Mouse (Mus musculus) embryonic facial prominence, embryonic 14.5 days (tissue): ENCODE data around the gene Piezo1. TPM values are rescaled to one million over a fixed set of nuclear protein-coding genes. Genes with fewer than 3 reads are reported as not detected.

ENCODE experiments used
- ATAC-seq: fragments of 200-750 bp; cut with Nextera tagmentation; 2 replicates; pipeline ENCODE4 v1.8.0; 2017; ENCODE audit warnings: low read depth, moderate number of reproducible peaks, moderate TSS enrichment
- DNase-seq: peaks from one replicate; pipeline ENCODE4 v3.0.0-alpha.2; 2015; ENCODE audit warnings: low spot score
- H3K27ac ChIP-seq: fragments of 300-500 bp; sonication (generic); replicated peaks from 2 replicates; pipeline ENCODE4 v1.5.1; 2014; ENCODE audit warnings: low read depth, mild to moderate bottlenecking, low read length, moderate library complexity
- H3K27me3 ChIP-seq: fragments of 300-500 bp; sonication (generic); replicated peaks from 2 replicates; pipeline ENCODE4 v1.6.1; 2014; ENCODE audit warnings: low read length; ENCODE audit not compliant: control insufficient read depth, insufficient read depth
- H3K36me3 ChIP-seq: fragments of 300-500 bp; sonication (generic); 2 replicates; pipeline ENCODE4 v1.6.1; 2014; ENCODE audit warnings: low read length, mixed read lengths; ENCODE audit not compliant: control insufficient read depth, insufficient read depth
- H3K4me1 ChIP-seq: fragments of 300-500 bp; sonication (generic); 2 replicates; pipeline ENCODE4 v1.6.1; 2014; ENCODE audit warnings: antibody characterized with exemption, low read length; ENCODE audit not compliant: control insufficient read depth, insufficient read depth
- H3K4me2 ChIP-seq: fragments of 300-500 bp; sonication (generic); 2 replicates; pipeline ENCODE4 v1.6.1; 2014; ENCODE audit warnings: low read depth, mild to moderate bottlenecking, low read length, moderate library complexity, mixed read lengths
- H3K4me3 ChIP-seq: fragments of 300-500 bp; sonication (generic); 2 replicates; pipeline ENCODE4 v1.5.1; 2014; ENCODE audit warnings: low read depth, mild to moderate bottlenecking, low read length
- H3K9ac ChIP-seq: fragments of 300-500 bp; sonication (generic); 2 replicates; pipeline ENCODE4 v1.6.1; 2014; ENCODE audit warnings: low read depth, mild to moderate bottlenecking, low read length, moderate library complexity, mixed read lengths
- H3K9me3 ChIP-seq: fragments of 300-500 bp; sonication (generic); 2 replicates; pipeline ENCODE4 v1.6.1; 2016; ENCODE audit warnings: low read length; ENCODE audit not compliant: control insufficient read depth
- WGBS: fragments of 180-500 bp; shearing (Covaris S2); extraction: QIAGEN DNeasy Blood & Tissue Kit; methylation state at CpG from one replicate; pipeline ENCODE4 v1.1.7; 2014; 5-methylcytosine and 5-hydroxymethylcytosine counted together
- polyA plus RNA-seq: library from polyadenylated mRNA; unstranded; fragments of >200 nt; fragmentation: Nextera tagmentation; extraction: Ambion mirVana; gene quantifications from 2 replicates; pipeline ENCODE4 v1.2.1, GENCODE M21; 2014

The Piezo1 gene
- polyA plus RNA-seq, 1 experiment from 2014 or later, result 18.7 TPM

DNA sequence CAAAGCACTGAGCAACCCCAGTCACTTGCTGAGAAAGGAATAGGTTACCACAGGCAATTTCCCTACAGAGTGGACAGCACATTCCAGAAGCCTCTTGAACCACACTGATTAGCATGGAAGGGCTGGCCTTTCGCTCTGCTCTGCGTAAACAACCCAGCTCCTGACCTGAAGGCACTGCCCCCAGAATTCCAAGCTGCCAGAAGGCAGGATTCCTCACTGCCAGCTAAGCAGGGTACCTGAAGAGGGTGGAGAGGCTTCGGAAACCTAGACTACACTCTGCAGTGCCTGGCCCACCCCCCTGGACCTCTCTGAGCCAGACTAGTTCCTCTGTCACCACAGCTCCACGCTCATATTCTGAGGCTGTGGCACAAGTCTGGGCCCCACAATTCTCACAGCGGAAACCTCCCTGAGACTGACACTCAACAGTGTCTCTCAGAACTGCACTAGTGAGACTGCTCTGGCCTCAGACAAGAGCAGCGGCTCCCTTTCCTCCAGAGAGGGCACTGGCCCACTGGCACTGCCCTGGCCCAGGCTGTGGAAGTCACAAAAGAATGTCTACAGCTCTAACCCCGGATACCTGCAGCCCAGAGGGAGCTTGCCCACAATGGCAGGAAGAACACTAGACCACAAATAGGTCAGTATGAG, 24.5 kb downstream of the Piezo1 start:
- Histone ChIP-seq H3K4me1 (peaks cover 30% of the 10 kb centered on the region), H3K9ac (no peak overlapping the region)

DNA sequence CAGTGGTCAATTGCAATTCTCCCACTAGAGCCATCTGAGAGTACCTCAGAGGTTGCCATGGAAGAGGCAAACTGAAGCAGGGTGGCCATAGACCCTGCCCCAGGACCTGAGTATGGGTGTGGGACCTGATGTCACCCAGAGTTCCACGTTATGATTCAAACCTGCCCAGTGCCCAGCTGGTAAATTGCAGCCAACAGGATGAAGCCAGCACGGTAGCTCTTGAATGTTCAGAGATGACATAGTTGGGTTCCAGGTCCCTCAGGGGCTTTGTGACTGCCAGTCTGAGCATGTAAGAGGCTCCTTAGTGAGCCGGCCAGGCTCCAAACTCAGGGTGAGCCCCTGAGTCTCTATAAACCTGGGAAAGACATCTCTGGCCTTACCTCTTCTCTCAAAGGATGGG, 25.0 kb downstream of the Piezo1 start:
- no peaks in the 10 kb centered on the region for H3K9me3 ChIP-seq
- H3K27me3 ChIP-seq, result no peaks in the 10 kb centered on the region
- 54% methylated on average over 3 of the region's 3 CpGs for WGBS
- H3K36me3 ChIP-seq, result no peaks in the 10 kb centered on the region
- H3K9ac ChIP-seq, result no peak overlapping the region
- ATAC-seq (no peak), DNase-seq (no peak)
- H3K4me3 ChIP-seq, result no peak overlapping the region
- H3K4me1 ChIP-seq, result peaks cover 30% of the 10 kb centered on the region
- H3K27ac ChIP-seq, result 0 out of 2 replicates have a peak overlapping the region, but pooled peaks have one; percentile 12
- no peak overlapping the region for H3K4me2 ChIP-seq

More for the DNA sequence above, 24.5 kb downstream of the Piezo1 start:
- no peak overlapping the region for H3K4me3 ChIP-seq
- H3K27me3 ChIP-seq, result no peaks in the 10 kb centered on the region
- no peaks in the 10 kb centered on the region for H3K36me3 ChIP-seq
- DNase-seq, result no peak
- no peaks in the 10 kb centered on the region for H3K9me3 ChIP-seq
- 64% methylated on average over 7 of the region's 7 CpGs for WGBS
- no peak for ATAC-seq
- H3K4me2 ChIP-seq, result no peak overlapping the region
- H3K27ac ChIP-seq, result peak overlapping the region; percentile 12; the same call in 1 of the 2 replicates

DNA sequence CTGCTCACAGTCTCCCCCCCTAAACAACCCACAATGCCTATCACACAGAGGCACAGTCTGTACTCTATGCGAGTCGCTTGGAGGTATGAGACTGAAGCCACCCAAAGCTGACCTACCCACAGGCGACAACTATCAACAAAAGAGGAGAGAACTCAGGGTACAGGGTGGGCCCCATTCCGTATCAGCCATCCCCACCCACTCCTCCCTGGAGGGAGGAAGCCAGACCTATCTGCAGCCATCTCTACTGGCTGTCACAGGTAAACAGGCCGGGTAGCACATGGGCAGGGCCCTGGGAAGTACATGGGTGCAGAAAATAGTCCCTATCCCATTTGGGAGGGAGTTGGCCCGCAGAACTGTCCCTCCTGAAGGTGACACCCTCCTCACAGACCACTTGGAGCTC, 26.1 kb downstream of the Piezo1 start:
- DNase-seq, result no peak
- H3K4me3 ChIP-seq, result no peak overlapping the region
- H3K36me3 ChIP-seq, result no peaks in the 10 kb centered on the region
- no peak for ATAC-seq
- no peaks in the 10 kb centered on the region for H3K27me3 ChIP-seq
- no peak overlapping the region for H3K27ac ChIP-seq
- peaks cover 30% of the 10 kb centered on the region for H3K4me1 ChIP-seq
- H3K4me2 ChIP-seq, result no peak overlapping the region
- 69% methylated on average over 6 of the region's 6 CpGs for WGBS
- no peak overlapping the region for H3K9ac ChIP-seq
- H3K9me3 ChIP-seq, result no peaks in the 10 kb centered on the region

DNA sequence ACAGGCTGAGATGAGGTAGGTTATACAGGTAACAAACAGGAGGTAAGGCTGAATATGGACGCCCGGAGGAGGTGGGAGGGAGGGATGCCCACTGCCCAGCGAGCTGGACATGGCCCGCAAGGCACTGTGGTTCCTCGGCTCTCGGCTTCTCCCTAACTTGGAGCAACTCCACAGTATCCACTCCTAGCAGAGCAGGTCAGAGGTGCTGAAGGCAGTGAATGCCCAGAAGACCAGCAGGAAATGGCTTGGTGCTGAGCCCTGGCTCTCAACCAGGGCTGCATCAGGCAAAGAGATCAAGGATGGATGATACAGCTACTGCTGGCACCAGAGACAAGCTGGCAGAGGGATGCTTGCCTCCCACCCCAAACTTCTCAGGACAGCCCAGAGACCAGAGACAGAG, 26.6 kb downstream of the Piezo1 start:
- no peak overlapping the region for H3K9ac ChIP-seq
- H3K36me3 ChIP-seq, result no peaks in the 10 kb centered on the region
- H3K9me3 ChIP-seq, result no peaks in the 10 kb centered on the region
- H3K4me2 ChIP-seq, result 0 out of 2 replicates have a peak overlapping the region, but pooled peaks have one; percentile 25
- DNase-seq (no peak), ATAC-seq (no peak)
- H3K27me3 ChIP-seq, result no peaks in the 10 kb centered on the region
- H3K4me3 ChIP-seq, result no peak overlapping the region
- peaks cover 30% of the 10 kb centered on the region for H3K4me1 ChIP-seq
- peak overlapping the region; percentile 57 for H3K27ac ChIP-seq
- 80% methylated on average over 6 of the region's 6 CpGs for WGBS

DNA sequence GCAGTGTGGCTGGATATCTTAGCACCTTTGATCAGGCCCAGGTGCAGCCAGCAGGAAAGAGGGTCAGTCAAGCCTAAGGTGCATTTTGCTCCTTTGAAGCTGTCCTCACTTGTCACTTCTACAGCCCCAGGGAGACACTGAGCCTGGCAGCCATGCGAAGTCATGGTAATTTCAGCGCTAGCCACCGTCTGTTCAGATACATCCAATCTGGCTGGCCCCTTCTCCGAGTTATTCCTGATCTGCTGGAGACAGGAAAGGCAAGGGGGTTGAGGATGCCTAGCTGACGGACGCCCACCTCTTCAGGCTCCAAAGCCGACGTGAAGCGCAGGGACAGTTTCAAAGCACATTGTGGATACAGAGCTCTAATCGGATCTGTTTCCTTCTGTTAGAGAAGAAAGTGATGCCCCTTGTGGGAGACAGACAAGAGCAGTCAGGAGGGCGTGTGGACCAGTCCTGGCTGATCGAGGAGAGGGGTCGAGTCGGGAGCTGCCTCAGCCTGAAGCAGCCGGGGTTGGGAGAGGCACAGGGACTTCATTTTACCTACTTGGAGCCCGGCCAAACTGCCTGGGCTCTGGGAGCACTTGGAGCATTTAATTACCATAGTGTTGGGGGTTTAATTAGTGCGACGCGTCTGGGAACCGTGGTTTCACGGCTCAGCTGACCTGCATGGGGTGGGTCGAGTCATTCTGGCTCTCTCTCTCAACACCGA, 27.3 kb downstream of the Piezo1 start:
- Histone ChIP-seq H3K4me1 (peaks cover 30% of the 10 kb centered on the region), H3K27me3 (no peaks in the 10 kb centered on the region), H3K9ac (peak overlapping the region; percentile 9), H3K4me2 (peak overlapping the region; percentile 25), H3K4me3 (no peak overlapping the region), H3K27ac (peak overlapping the region; percentile 57), H3K36me3 (no peaks in the 10 kb centered on the region), H3K9me3 (no peaks in the 10 kb centered on the region)
- DNase-seq (peak; percentile 72), ATAC-seq (0 out of 2 replicates have a peak, but pooled peaks have one; percentile 38)
- WGBS, result 16% methylated on average over 23 of the region's 23 CpGs

DNA sequence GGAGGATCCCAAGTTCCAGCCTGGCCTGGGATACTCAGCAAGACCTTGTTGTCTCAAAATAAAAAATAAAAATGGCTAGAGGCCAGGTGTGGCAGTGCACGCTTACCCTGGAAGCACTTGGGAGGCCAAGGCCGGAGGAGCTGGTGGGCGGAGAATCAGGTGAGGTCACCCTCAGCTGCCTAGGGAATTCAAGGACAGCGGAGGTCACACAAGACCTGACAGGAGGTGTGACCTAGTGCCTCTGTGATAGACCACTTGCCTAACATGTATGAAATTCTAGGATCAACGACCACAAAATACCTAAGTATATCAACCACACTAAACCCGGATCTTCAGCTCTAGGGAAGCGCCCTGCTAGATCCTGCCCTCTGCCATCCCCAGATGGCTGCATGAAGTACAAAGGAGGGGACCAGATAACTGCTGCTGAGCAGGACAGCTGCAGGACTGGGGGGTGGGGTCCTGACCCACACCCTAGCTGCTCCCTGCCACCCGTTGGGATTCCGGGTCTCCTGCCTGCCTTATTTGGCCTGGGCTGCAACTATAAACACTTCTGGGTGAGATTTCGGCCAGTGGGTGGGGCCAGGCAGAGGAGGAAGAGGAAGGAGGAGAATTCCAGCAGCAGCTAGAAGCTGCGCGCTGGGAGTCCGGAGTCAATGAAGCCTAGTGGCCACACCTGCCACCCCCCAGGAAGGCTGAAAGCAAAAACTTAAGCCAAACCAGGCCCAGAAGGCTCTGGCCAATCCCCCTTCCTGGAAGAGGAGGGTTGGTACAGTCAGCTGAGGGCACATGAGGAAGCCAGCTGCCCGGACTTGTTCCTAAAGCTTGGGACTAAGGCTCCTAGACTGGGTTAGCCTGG, 28.1 kb downstream of the Piezo1 start:
- H3K4me1 ChIP-seq, result peaks cover 36% of the 10 kb centered on the region

DNA sequence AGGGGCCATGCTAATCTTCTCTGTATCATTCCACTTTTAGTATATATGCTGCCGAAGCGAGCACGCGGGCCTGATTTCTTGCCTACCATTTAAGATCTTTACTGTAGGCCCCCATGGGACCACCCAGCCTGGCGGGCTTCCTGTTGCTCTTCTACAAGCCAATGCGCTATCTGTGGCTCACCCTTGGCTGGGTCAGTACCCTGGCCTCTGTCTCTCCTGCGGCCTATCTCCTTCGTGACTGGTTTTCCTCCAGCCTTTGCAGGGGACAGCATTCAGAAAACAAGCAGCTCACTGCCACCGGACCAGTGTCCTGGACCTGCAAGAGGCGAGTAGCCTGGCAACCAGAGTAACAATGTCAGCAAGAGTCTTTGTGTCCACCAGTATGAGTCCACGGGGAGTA, 30.5 kb downstream of the Piezo1 start:
- peaks cover 40% of the 10 kb centered on the region for H3K4me1 ChIP-seq
- H3K9ac ChIP-seq, result no peak overlapping the region
- no peaks in the 10 kb centered on the region for H3K9me3 ChIP-seq
- H3K27ac ChIP-seq, result peak overlapping the region; percentile 10; the same call in 1 of the 2 replicates
- no peaks in the 10 kb centered on the region for H3K27me3 ChIP-seq
- no peak overlapping the region for H3K4me2 ChIP-seq
- no peak for DNase-seq
- H3K36me3 ChIP-seq, result no peaks in the 10 kb centered on the region
- ATAC-seq, result no peak
- no peak overlapping the region for H3K4me3 ChIP-seq
- WGBS, result 75% methylated on average over 11 of the region's 11 CpGs

More for the DNA sequence above, 28.1 kb downstream of the Piezo1 start:
- H3K27me3 ChIP-seq, result no peaks in the 10 kb centered on the region
- WGBS, result 56% methylated on average over 14 of the region's 14 CpGs
- peak overlapping the region; percentile 57 for H3K27ac ChIP-seq
- no peak overlapping the region for H3K4me3 ChIP-seq
- no peaks in the 10 kb centered on the region for H3K9me3 ChIP-seq
- H3K9ac ChIP-seq, result peak overlapping the region; percentile 9; the same call in 1 of the 2 replicates
- DNase-seq (peak; percentile 61), ATAC-seq (peak; percentile 38)
- H3K36me3 ChIP-seq, result no peaks in the 10 kb centered on the region
- peak overlapping the region; percentile 25 for H3K4me2 ChIP-seq

DNA sequence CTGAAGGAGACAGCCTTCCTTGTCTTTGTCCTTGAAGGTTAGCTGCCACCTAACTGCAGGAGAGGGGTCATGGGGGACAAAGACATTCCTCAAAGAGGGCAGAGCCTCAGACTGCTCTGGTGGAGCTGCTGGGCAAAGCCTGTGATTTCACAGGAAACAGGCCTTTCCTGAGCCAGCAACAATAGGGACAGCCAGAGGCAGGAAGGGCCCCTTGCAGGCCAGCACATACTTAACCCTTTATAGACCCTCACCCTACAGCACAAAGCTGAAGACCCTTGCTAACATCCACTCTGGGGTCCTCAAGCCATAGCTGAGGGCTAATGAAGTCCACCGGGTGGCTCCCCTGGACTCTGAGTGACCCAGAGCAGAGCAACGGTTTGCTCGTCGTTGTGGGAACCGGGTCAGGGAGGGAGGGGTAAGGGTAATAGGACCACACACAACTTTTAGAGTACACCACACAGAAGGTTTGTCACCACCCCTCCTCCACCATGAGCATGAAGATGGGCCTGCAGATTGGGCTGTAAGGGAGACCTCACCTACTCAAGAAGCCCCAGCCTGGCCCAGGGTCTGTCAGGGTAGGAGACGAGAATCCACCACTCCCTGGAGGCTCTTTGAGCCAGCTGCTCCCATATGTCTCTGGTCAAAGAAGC, 33.5 kb downstream of the Piezo1 start:
- Histone ChIP-seq H3K9ac (0 out of 2 replicates have a peak overlapping the region, but pooled peaks have one; percentile 42), H3K9me3 (no peaks in the 10 kb centered on the region), H3K4me1 (peaks cover 16% of the 10 kb centered on the region), H3K4me3 (no peak overlapping the region), H3K27me3 (no peaks in the 10 kb centered on the region), H3K36me3 (no peaks in the 10 kb centered on the region; the same call in 1 of the 2 replicates), H3K27ac (peak overlapping the region; percentile 65), H3K4me2 (no peak overlapping the region)
- DNase-seq, result peak; percentile 65
- WGBS, result 14% methylated on average over 6 of the region's 6 CpGs
- ATAC-seq, result peak; percentile 38; the same call in 1 of the 2 replicates
